In genomic region chr7:17060031-17060781, GRCm38 (mm10) we compare ENCODE assay signal across 8 mouse cellular contexts. TPM values are rescaled to one million over a fixed set of nuclear protein-coding genes. Genes with fewer than 3 reads are reported as not detected.
DNase-seq lines count a peak whose midpoint lies in the region; ATAC-seq and TF ChIP-seq lines count a peak whose summit lies in the region.

No protein-coding gene starts in this region.

- H3K27ac ChIP-seq in forebrain, embryonic 15.5 days (replicated peaks), result peak overlapping the region; percentile 75
- H3K27ac ChIP-seq in layer of hippocampus, adult 2 months, result peak overlapping the region; percentile 94
- H3K27ac ChIP-seq in lung, embryonic 14.5 days (ENCODE audit: low read depth), result peak overlapping the region; percentile 99

- H3K4me3 ChIP-seq in forebrain, embryonic 15.5 days, result no peak overlapping the region
- H3K4me3 ChIP-seq in layer of hippocampus, adult 2 months, result peak overlapping the region; percentile 42
- peak overlapping the region; percentile 61 for H3K4me3 ChIP-seq in lung, embryonic 14.5 days (ENCODE audit: low read depth, low read length)

- H3K27me3 ChIP-seq in forebrain, embryonic 15.5 days, result no peaks in the 10 kb centered on the region
- H3K27me3 ChIP-seq in lung, embryonic 14.5 days (ENCODE audit: insufficient read depth, low read length), result no peaks in the 10 kb centered on the region

- H3K36me3 ChIP-seq in forebrain, embryonic 15.5 days, result no peaks in the 10 kb centered on the region
- H3K36me3 ChIP-seq in lung, embryonic 14.5 days (ENCODE audit: insufficient read depth), result no peaks in the 10 kb centered on the region

- peak; percentile 39 for ATAC-seq in forebrain, embryonic 15.5 days (replicated peaks)
- peak; percentile 18 for ATAC-seq in lung, embryonic 14.5 days (ENCODE audit: insufficient read depth)

- intact Hi-C loops in heart, postnatal 14 days (cut with DNase I), result loop anchor here (5.0 kb wide), 1 partner anchor 33 kb away; the partner anchor contains the start of gene Ppp5c

- no peaks in the 10 kb centered on the region for H3K9me3 ChIP-seq in forebrain, embryonic 15.5 days
- no peaks in the 10 kb centered on the region for H3K9me3 ChIP-seq in lung, embryonic 14.5 days (ENCODE audit: low read depth, low read length)

- 11% methylated on average over 9 of the region's 9 CpGs for WGBS in forebrain, embryonic 15.5 days
- 20% methylated on average over 9 of the region's 9 CpGs for WGBS in lung, embryonic 14.5 days

- peak overlapping the region; percentile 66 for H3K4me2 ChIP-seq in forebrain, embryonic 15.5 days (replicated peaks)
- H3K4me2 ChIP-seq in lung, embryonic 14.5 days, result peak overlapping the region; percentile 67

- no peak overlapping the region for H3K9ac ChIP-seq in forebrain, embryonic 15.5 days (replicated peaks)
- peak overlapping the region; percentile 69 for H3K9ac ChIP-seq in lung, embryonic 14.5 days

- TF ChIP-seq CTCF in brain, embryonic 14.5 days (IDR thresholded peaks at IDR 0.05; ENCODE audit: borderline replicate concordance, extremely low read depth, insufficient read depth, insufficient read length), result no peak
- TF ChIP-seq CTCF in layer of hippocampus, adult 2 months (conservative IDR thresholded peaks at IDR 0.05), result no peak
- TF ChIP-seq CTCF in lung, embryonic 14.5 days (IDR thresholded peaks at IDR 0.05; ENCODE audit: low read depth), result no peak

- H3K4me1 ChIP-seq in forebrain, embryonic 15.5 days, result peaks cover 65% of the 10 kb centered on the region
- peaks cover 35% of the 10 kb centered on the region for H3K4me1 ChIP-seq in lung, embryonic 14.5 days (ENCODE audit: insufficient read depth)

- no peak for TF ChIP-seq POLR2A in brain, embryonic 14.5 days (IDR thresholded peaks at IDR 0.05; ENCODE audit: borderline replicate concordance, extremely low read depth, insufficient read depth, insufficient read length, poor library complexity, severe bottlenecking)

- DNase-seq in 3134 (ENCODE audit: extremely low read depth, insufficient read length, low spot score), result peak; percentile 52
- DNase-seq in brain, embryonic 14.5 days (ENCODE audit: low read depth), result peak; percentile 95
- DNase-seq in heart, postnatal 14 days, result peak; percentile 98 to 99
- peak; percentile 84 to 94 for DNase-seq in layer of hippocampus, adult 2 months (ENCODE audit: low spot score in 2 of 2)
- peak; percentile 99 for DNase-seq in lung, embryonic 14.5 days
- peak; percentile 94 for DNase-seq in ovary, postnatal 36 days (ENCODE audit: low spot score)
- peak; percentile 31 for DNase-seq in thymus, postnatal 25 days

RNA-seq across cellular contexts. Expression of gene Hif3a, which starts 2.0 kb away (rescaled TPM):
- 4.1 and 6.9 TPM in 2 replicates for polyA plus RNA-seq in brain, embryonic 14.5 days (2012; rRNA removed)
- polyA plus RNA-seq in forebrain, embryonic 15.5 days (2015; fragmentation: Nextera tagmentation; extraction: Ambion mirVana), result 4.3 and 4.9 TPM in 2 replicates
- total RNA-seq in heart, postnatal 14 days (2021), result 1 to 10 TPM; 4.9 to 5.4 TPM
- total RNA-seq in layer of hippocampus, adult 2 months (2021), result 10 to 100 TPM; 16.0 to 16.6 TPM
- 33.1 and 38.0 TPM in 2 replicates for polyA plus RNA-seq in lung, embryonic 14.5 days (2014; fragmentation: Nextera tagmentation; extraction: Ambion mirVana)

RNA-seq across cellular contexts. Expression of gene Psg16, which starts 13.6 kb away (rescaled TPM):
- 1.6 and 2.7 TPM in 2 replicates for polyA plus RNA-seq in brain, embryonic 14.5 days (2012; rRNA removed)
- polyA plus RNA-seq in forebrain, embryonic 15.5 days (2015; fragmentation: Nextera tagmentation; extraction: Ambion mirVana), result 1.7 and 2.7 TPM in 2 replicates
- under 1 TPM; 0.05 TPM for total RNA-seq in heart, postnatal 14 days (2021)
- total RNA-seq in layer of hippocampus, adult 2 months (2021), result 1 to 10 TPM; 3.5 to 4.1 TPM
- 0.11 and 0.18 TPM in 2 replicates for polyA plus RNA-seq in lung, embryonic 14.5 days (2014; fragmentation: Nextera tagmentation; extraction: Ambion mirVana)

RNA-seq across cellular contexts. Expression of gene Ppp5c, which starts 32.5 kb away (rescaled TPM):
- 164 and 199 TPM in 2 replicates for polyA plus RNA-seq in brain, embryonic 14.5 days (2012; rRNA removed)
- 103 and 111 TPM in 2 replicates for polyA plus RNA-seq in forebrain, embryonic 15.5 days (2015; fragmentation: Nextera tagmentation; extraction: Ambion mirVana)
- total RNA-seq in heart, postnatal 14 days (2021), result 100 to 1,000 TPM; 101 to 108 TPM
- 100 to 1,000 TPM; 148 to 155 TPM for total RNA-seq in layer of hippocampus, adult 2 months (2021)
- polyA plus RNA-seq in lung, embryonic 14.5 days (2014; fragmentation: Nextera tagmentation; extraction: Ambion mirVana), result 103 and 117 TPM in 2 replicates

Comparison
In these comparisons a context has a peak if more than half of its experiments do, and no peak if none do; other contexts are left out.
1. DNase-seq: peak in every context shown above with its lines; median percentile 99 in lung, embryonic 14.5 days; 98 in heart, postnatal 14 days; 95 in brain, embryonic 14.5 days; 94 in ovary, postnatal 36 days; 89 in layer of hippocampus, adult 2 months; 52 in 3134; 31 in thymus, postnatal 25 days.